Mouse (Mus musculus) liver, adult (tissue): Measurements from ENCODE around the gene Zc3h18.
A peak's percentile ranks its signal among the peaks of the same experiment; 100 is the strongest.

Source experiments
- GATA4 ChIP-seq: IDR thresholded peaks from 2 replicates; pipeline ENCODE4 v1.6.1; 2014; ENCODE audit warnings: mild to moderate bottlenecking, low read length; ENCODE audit not compliant: insufficient replicate concordance

Gene Zc3h18

GRCm38 (mm10) chr8:122436586-122437125 lies 60.2 kb downstream of the Zc3h18 start:
- TF ChIP-seq GATA4, result no peak

GRCm38 (mm10) chr8:122437708-122438331 lies 61.4 kb downstream of the Zc3h18 start:
- TF ChIP-seq GATA4, result no peak

GRCm38 (mm10) chr8:122439336-122439735 lies 62.9 kb downstream of the Zc3h18 start:
- no peak for TF ChIP-seq GATA4

GRCm38 (mm10) chr8:122441326-122441725 lies 64.9 kb downstream of the Zc3h18 start:
- TF ChIP-seq GATA4, result no peak

GRCm38 (mm10) chr8:122442356-122442755 lies 65.9 kb downstream of the Zc3h18 start:
- no peak for TF ChIP-seq GATA4

- TF ChIP-seq GATA4, result no peak
Measured at GRCm38 (mm10) chr8:122442781-122443180, 66.4 kb downstream of the Zc3h18 start.

GRCm38 (mm10) chr8:122443262-122444006 lies 67.0 kb downstream of the Zc3h18 start, which contains the start of gene Mvd:
Mvd (minus strand) TSS chr8:122443422.
- TF ChIP-seq GATA4, result no peak

GRCm38 (mm10) chr8:122444058-122444748 lies 67.8 kb downstream of the Zc3h18 start:
- TF ChIP-seq GATA4, result peak; percentile 65; the same call in 1 of the 2 replicates

- no peak for TF ChIP-seq GATA4
Measured at GRCm38 (mm10) chr8:122445203-122445602, 68.8 kb downstream of the Zc3h18 start.

GRCm38 (mm10) chr8:122451161-122451703 lies 74.8 kb downstream of the Zc3h18 start:
- TF ChIP-seq GATA4, result no peak

GRCm38 (mm10) chr8:122452154-122452553 lies 75.7 kb downstream of the Zc3h18 start:
- TF ChIP-seq GATA4, result no peak

GRCm38 (mm10) chr8:122454409-122454808 lies 78.0 kb downstream of the Zc3h18 start:
- TF ChIP-seq GATA4, result no peak

GRCm38 (mm10) chr8:122457171-122457570 lies 80.8 kb downstream of the Zc3h18 start:
- no peak for TF ChIP-seq GATA4

GRCm38 (mm10) chr8:122459218-122459900 lies 83.0 kb downstream of the Zc3h18 start:
- TF ChIP-seq GATA4, result no peak

- TF ChIP-seq GATA4, result no peak
Measured at GRCm38 (mm10) chr8:122459990-122460389, 83.6 kb downstream of the Zc3h18 start.
